Mouse (Mus musculus) T-cell, adult 66 days (primary cell): ENCODE results near the gene Abracl. TPM values are rescaled to one million over a fixed set of nuclear protein-coding genes. Genes with fewer than 3 reads are reported as not detected.

Experiments used
- total RNA-seq, 2 experiments: library from RNA; stranded (reverse); gene quantifications; 3 replicates in 1 of 2; 4 replicates in 1 of 2; pipeline ENCODE4 v1.2.4; 2023

The Abracl gene
- total RNA-seq, result 100 to 1,000 TPM; 106 to 125 TPM

DNA sequence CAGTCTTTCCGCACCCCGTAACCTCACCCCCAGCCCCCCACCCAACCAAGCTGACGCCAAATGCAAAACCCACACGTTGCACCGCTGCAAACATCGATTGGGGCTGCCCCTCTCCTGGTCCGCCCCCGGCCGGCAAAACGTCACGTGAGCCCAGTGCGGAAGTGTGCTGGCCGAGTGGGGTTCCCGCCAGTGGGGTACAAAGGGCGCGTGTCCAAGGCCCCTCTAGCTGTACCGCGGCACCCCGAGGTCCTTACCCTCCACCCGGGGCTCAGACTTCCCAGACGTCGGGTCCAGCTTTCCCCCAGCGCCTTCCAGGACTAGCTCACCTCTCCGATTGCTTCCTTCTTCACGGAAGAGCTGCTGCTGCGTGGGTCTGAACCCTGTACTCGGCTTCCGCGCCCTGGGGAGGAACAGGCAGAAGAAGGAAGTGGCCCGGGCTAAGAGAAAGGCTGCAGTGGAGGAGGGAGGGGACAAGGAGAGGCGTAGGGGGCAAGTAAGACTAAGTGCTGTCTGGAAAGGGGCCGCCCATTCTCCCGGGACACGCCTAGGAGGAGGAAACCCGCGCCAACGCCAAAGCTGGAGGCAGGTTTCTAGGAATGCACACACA, at the start of gene Abracl:
Abracl (minus strand) TSS at position 548 of the 607 bp plus-strand sequence.

DNA sequence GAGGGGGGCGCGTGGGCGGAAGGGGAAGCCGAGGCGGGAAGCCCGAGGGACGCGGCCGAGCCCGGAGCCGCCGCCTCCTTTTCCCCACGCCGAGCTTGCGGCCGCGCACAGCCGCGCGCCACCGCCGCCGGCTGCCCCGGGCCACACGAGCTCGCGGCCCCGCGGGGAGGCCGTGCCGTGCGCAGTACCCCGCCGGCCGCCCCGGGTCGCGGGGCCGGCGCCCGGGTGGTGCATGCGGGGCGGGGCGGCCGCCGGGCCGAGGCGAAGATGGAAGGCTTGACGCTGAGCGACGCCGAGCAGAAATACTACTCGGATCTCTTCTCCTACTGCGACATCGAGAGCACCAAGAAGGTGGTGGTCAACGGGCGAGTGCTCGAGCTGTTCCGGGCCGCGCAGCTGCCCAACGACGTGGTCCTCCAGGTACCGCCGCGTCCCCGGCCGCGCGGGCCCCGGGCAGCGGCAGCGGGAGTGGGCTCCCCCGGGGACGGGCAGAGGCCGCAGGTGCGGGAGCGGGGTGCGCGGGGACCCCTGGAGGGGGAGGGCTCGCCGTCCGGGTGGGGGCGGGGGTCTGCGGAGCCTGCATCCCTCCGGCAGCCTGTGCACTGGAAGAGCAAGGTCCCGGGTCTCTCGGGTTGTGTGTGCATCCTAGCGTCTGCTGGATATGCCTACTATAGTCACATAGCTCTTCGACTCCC, 32.8 kb upstream of the Abracl start, which contains the start of gene Reps1:
Reps1 (plus strand) TSS at position 166 of the 695 bp plus-strand sequence.

Other genes with a start within 250 kb of the Abracl start
- under 1 TPM; 0.21 to 0.70 TPM for gene Txlnb, start 227.1 kb downstream of the Abracl start, total RNA-seq
- 100 to 1,000 TPM; 110 to 112 TPM for gene Heca, start 75.2 kb downstream of the Abracl start, total RNA-seq
- gene Reps1, start 32.6 kb upstream of the Abracl start, total RNA-seq, result 10 to 100 TPM; 95.7 to 99.7 TPM
- not detected for gene Ect2l, start 187.6 kb upstream of the Abracl start, total RNA-seq
- gene Ccdc28a, start 211.7 kb upstream of the Abracl start, total RNA-seq, result 10 to 100 TPM; 19.4 to 22.3 TPM